Mouse (Mus musculus) bone marrow, adult 2 months (tissue): ENCODE measurements around the gene Rras2.

Experiments
- CTCF ChIP-seq: fragments of 200-500 bp; IDR thresholded peaks from 2 replicates; pipeline ENCODE4 v1.5.1; 2011; ENCODE audit warnings: low read length, control low read depth; ENCODE audit not compliant: control insufficient read depth, insufficient read depth
- POLR2A ChIP-seq: fragments of 200-500 bp; IDR thresholded peaks from 2 replicates; pipeline ENCODE4 v1.6.1; 2011; ENCODE audit warnings: low read depth, mild to moderate bottlenecking, control low read depth, low read length, borderline replicate concordance; ENCODE audit not compliant: control insufficient read depth

GRCm38 (mm10) chr7:114090892-114091545 lies 26.6 kb downstream of the Rras2 start:
- TF ChIP-seq CTCF (no peak), POLR2A (no peak)
